Mouse (Mus musculus) cerebellum, postnatal 10 days (tissue): ENCODE results near the gene Fut8.
"Not testable (repeated sequence)": the region's sequence is repeated elsewhere in the genome, so short reads cannot be mapped to it uniquely, and the experiment has no call there.

Experiments
- DNase-seq, 2 experiments: peaks; one replicate each; pipeline ENCODE4 v3.0.0; 2021; ENCODE audit warnings: mixed read lengths in 2 of 2

The Fut8 gene

DNA sequence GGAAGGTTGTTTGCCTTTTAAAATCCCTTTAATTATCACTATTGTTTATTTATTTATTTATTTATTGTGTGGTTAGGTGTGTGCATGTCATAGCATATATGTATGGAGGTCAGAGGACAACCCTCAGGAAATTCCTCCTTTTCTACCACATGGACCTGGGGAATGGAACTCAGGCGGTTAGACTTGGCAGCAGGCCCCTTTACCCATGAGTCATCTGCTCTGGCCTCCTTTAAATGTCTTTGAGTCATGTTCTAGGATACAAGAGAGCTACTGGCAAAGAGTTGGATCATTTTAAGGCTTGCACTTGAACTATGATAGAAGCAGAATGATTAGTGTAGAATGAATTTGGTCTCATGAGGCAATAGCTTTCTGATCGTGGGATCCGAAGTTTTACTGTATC, 14.3 kb upstream of the Fut8 start:
- no peak for DNase-seq

DNA sequence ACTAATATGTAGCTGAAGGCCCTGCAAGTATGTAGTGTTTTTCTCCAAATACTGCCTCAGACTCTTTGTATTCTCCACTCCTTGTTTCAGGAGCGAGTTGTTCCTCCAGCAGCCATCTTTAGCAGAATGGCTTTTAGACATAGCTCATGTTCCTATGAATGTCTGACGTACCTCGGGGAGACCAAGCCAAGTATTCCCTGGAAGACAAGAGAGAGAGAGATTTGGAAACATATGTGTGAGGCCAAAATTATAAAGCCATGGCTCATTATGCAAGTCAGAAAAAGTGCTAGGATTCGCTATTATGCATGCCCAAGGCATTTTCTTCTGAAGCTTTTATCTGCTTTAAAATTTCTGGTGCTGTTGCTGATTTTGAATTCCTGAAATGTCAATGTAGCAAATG, 13.8 kb upstream of the Fut8 start:
- no peak for DNase-seq

DNA sequence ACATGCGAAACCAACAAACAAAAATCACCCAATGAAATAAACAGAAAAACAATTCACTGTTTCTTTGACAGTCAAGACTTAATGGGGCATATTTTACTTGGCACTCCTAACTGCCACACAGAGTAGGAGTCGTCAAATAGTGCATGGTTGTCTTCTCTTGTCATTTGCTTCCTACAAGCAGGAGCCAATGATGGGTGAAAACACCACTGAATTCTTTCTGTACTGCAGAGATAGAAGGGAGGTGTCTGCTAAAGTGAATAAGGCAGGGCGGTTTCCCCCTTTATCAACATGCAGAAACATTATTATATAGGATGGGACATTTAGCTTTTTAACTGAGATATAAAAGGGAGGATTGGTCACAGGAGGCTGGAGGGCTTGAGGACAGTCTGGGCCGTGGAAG, 13.0 kb upstream of the Fut8 start:
- DNase-seq = no peak

DNA sequence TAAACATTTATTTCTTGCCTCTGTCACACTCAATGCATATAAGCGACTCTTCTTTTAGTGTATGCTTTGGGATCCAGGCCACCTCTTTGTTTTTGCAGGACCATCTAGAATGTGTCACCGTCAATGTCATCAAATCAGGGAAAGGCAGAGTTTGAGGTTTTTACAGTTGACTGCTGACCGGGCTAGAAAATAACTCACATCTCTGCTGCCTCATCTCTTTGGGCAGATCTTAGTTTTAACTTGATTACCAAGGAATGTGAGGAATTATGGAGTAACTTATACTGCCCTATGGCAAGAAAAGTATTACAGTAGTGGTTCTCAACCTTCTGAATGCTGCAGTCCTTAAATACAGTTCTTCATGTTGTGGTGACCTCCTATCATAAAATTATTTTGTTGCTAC, 12.2 kb upstream of the Fut8 start:
- no peak for DNase-seq

DNA sequence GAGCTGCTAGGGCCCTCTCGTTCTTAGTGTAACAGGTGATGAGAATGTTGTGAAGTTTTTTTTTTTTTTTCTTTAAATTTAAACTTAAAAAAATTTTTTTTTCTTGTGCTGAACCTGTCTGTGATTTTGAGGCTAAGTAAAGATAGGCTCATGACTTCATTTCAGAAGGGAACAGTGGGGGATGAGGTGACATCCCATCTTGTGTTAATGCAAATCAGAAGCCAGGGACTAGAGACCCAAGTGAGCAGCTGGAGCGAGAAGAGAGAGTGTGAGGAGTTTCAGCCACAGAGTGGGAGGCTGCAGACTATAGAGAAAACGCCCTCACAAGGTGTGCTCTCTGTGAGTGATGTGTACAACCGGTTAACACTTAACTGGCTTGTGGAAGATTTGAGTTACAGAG, 2.0 kb upstream of the Fut8 start:
- DNase-seq = no peak

DNA sequence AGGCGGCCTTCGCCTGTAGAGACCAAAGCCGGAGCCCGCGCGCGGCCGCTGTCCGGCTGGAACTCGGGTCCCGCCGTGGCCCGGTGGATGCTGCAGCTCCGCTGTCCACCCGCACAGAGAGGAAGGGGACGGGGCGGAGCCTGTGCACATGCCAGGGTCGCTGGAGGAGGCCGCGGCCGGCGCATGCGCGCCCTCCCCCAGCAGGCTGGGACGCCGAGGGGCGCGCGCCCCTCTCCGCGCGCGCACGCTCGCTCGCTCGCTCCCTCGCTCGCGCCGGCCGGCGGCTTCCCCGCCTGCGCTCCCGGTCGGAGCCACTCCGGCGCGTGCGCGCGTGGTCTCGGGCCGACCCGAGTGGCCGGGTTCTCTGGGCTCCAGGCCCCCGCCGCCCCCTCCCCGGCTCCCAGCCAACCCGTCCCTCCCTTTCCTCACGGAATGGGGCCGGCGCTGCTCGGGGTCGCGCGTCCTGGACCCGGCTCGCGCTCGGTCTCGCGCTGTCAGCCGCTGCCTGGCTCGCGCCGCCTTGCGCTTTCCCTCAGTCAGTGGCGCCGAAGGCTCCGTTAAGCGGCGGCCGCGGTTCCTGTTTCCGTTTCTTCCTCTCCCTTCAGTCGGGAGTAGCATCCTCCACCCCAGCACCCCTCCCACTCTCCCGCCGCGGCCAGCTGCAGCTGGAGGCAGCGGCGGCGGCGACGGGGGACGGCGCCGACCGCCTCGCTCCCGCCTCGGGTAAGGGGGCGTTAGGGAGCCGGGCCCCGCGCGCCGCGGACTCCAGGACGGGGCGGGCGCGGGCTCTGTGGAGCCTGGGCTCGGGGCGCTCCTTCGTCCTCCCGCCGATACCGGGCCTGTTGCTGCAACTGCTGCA, 835 bp downstream of the Fut8 start:
- peak; percentile 98 to 99 for DNase-seq

DNA sequence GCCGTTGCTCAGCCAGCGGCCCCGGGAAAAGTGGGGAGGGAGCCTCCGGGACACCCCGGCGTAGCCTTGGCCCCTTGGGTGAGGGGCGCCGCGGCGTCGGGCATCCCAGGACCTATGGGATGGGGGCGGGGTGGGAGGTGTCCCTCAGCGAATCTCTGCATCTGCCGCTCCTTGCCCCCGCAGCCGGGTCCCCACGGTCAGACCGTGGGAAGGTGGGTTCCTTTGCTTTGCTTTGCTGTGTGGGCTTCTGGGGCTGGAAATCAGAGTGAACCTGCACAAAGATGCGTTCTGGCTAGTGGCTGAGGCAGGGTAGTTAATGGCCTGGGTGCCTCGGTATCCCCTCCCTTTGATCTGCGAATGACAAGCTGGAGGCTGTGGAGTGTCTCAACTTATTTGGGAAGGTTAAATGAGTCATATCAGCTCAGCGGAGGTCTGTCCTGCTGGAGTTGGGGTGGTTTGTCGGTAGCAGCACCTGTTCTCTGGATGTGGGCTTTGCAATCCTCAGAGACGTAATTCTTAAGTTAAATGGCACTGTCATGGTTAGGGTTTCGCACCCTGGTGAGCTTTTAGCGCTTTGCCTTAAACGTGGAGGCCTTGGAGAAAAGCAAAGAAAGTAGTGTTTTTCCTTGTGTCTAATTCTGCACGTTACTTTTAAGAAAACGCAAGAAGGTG, 1.6 kb downstream of the Fut8 start:
- DNase-seq = peak in 1 of 2 experiments; percentile 71

DNA sequence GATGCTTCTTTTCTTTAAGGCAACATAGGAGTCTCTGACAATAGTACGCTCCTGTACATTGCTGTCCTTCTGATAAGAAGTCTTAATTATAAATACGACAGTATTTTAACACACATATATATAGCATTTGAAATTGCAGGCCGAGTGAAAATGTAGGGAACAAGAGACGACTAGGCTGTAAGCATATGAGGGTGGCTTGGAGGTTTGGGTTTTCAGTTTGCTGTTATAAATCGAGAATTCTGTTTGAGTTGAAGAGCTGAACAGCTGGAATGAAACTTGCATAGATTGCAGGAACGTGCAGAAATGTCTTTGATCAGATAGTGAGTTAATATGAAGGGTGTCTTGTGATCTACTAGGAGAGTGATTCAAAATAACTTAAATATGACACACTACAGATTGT, 2.4 kb downstream of the Fut8 start:
- peak in 1 of 2 experiments; percentile 11 for DNase-seq

DNA sequence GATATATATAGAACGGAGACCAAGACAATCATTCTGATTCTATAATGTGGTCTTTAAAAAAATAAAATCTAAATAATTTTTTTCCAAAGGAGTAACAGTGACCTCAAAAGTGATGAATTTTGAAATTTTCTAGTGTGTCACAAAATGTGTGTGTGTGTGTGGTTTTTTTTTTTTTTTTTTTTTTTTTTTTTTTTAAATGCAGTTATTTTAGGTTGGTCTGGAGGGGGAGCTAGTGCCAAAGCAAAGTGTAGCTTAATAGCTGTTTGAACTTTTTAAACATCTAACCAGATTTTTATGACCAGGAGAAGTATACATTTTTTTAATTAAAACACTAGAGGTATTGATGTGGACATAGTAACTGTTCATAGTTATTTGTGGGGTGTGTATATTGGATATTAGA, 2.9 kb downstream of the Fut8 start:
- DNase-seq = peak; percentile 66 to 68

DNA sequence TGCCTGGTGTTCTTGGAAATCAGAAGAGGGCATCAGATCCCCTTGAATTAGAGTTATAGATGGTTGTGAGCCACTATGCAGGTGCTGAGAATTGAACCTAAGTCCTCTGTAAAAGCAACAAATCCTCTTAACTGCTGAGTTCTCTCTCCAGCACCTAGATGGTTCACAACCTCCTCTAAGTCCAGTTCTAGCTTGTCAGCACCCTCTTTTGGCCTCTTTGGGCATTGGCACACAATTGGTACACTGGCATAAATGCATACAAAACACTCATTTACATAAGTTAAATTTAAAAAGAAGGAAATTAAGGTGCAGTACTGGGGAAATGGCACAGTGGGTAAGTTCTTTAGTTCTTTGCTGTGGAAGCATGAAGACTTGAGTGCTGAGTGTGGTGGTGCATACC, 24.7 kb downstream of the Fut8 start:
- DNase-seq = no peak

DNA sequence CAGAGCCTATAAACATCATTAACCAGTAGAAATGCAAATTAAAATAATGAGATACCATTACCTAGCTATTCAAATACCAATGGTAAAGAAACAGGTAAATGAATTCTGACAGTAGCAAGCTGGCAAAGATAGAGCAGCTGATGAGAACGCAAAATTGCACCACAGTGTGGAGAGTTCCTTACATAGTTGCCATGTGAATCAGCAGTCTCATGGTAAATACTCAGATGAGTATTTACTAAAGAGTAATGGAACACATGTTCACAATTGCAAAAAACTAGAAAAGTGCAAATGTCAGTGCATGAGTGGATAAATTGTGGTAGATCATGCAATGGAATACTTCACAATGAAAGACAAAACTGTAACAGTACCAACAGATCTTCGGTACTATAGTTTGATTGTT, 25.9 kb downstream of the Fut8 start:
- no peak for DNase-seq

DNA sequence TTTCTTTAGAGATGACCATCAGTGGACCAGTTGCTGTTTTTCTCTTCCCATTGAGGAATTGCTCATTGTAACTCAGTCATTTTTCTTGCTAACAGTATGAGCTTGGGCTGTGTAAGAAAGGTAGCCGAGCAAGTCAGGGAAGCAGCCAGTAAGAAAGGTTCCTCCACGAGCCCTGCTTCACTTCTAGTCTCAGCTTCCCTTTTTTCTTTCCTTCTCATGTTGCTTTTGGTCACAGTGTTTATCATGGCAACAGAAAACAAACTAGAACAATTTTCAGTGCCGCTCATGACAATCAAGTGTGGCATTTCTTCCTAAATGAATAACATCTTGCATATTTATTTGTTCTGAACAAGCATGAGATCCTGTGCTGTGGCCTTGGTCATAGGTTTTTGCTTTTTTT, 32.8 kb downstream of the Fut8 start:
- DNase-seq = no peak

DNA sequence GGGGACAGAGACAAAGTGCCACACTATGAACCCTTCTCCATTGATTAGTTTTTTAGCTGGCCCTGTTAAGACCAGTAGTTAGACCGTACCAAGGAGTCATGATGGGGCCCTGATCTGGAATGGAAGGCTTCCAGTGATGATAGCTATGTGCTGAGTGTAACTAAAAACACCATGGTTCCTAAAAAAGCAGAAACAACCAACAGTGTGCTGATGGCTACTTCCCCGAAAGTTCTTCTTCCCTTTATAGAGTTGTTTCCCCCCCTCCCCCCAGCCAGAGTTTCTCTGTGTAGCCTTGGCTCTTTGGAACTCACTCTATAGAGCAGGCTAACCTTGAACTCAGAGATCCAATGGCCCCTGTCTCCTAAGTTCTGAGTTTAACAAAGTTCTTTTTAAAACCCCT, 50.6 kb downstream of the Fut8 start:
- no peak for DNase-seq

DNA sequence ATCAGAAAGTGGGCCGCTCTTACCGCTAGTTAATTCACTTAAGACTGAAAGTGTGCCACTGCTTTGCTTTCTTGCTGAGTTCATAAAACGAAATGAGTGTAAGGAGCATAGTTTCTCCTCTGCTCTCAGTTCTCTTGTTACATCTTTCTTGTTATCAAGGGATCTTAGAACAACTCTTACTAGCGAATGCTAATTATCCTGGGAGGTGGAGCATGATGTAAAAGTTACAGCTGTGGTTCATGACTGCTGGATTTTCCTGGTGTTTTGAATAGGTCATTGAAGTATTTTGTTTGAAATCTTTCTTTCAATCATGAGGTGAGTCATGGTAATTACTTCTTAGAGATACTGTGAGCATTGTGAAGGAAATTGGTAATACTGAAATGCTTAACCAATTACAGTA, 53.1 kb downstream of the Fut8 start:
- no peak for DNase-seq

DNA sequence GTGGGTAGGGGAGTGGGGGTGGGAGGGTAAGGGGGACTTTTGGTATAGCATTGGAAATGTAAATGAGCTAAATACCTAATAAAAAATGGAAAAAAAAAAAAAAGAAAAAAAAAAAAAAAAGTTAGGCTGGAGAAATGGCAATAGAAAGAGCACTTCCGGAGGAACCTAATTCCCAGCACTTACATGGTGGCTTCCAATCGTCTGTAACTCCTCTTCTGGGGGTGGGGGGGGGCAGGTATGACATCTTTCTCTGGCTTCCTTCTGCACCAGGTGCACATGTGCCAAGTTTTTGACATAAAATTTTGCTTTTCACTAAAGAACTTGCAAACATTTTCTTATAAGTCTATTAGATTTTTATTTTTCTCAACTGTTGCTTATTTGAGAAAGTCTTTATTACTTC, 53.9 kb downstream of the Fut8 start:
- DNase-seq = not testable (repeated sequence)

DNA sequence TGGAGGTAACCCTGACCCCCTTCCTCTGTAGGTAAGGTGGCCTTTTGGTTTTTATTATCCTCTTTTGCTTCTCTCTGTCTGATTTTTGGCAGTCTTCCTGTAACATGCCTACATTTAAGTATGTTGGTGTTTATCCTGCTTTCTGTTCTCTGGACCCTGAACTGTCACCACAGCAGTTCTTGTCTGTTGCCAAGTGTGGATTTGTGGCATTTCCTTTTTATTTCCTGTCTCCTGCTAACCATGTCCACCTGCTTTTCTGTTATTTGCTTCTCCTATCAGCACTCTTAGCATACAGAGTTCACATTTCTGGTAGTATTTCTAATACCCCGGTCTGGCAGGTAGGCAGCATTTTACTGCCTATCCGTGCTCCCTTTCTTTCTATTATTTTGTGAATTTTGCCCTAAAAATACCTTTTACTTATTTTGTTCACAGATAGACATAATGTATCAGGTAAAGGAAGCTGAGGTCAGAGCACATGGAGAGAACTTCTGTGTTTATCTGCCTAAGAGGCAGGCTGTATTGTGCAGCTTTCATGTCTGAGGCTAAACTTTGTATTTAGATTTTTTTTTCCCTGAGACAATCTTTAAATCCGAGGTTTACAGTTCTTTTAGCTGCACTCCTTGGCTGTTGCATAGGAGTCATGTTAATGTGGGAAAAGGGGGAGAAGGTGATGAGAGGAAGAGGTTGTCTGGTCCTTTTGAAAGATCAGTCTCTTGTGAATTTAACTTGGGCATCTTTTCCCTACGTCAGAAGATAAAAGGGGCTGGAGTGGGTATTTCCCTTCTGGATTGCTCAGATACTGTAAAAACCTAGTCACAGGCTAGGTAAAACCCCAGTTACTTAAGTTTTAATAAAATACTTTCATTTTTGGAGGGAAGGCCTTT, 54.7 kb downstream of the Fut8 start:
- peak; percentile 8 to 21 for DNase-seq

DNA sequence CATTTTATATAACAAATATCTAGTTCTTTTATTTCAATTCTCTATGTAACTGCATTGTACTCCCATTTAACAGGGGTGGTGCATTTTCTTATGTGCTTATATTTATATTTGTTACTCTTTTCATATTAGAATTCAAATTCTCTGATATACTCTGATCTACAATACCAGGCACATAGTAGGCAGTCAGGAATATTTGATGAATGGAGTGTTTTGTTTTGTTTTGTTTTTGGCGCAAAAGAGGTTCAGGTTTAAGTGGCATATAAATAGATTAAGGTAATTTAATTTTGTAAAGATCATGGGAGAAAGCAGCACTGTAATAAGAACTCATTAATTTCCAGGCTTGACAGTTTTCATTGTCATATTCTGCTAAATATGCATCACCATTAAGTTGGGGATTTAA, 58.2 kb downstream of the Fut8 start:
- DNase-seq = no peak

DNA sequence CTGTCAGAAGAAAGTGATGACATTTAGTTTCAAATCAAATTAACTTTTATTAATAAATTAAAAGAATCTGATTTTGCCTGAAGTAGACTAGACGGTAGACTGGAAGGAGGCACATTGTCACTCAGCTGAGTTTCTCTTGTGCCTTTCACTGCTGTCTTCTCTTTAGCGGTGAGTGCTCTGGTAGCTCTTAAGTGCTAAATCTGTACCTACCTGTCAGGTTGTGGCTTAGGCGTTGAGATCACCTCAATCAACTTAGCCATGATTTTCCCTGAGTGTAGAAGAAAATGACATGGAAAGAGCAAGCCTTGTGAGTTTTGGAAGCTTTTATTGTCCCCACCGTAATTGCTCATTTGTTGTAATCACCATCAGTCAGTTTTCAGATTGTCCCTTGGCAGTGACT, 59.2 kb downstream of the Fut8 start:
- no peak for DNase-seq

DNA sequence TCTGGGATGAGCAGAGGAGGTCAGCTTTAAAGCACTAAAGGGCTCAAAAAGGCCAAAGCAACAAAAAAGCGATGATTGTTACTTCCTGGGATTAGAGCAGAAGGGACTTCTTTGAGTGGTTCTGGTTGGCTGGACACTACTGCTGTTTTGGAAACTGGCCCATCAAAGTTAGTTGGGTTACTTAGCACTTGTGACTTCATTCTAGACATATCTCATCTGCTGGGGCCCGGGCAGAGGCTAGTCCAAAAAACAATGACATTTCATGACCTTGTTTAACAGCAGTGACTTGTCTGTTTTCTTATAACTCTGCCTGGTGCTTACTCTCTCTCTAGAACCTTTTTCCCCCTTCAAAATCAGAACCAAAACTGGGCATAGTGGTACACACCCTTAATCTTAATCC, 59.9 kb downstream of the Fut8 start:
- DNase-seq = no peak

DNA sequence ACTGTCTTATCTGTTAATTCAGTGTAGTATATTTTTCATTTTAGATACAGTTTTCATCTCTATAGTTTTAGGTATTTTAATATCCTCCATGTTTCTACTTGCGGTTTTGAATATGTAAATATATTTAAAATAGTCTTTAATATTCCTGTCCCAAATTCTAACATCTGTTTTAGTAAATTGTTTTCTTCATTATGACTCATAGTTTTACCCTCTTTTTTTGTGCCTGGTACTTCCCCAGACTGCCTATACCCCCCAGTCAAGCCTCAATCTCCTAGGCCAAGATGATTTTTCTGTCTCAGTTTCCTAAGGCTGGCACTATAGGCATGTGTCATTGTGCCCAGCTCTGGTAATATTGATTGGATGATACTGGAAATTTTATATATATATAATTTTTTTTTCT, 64.1 kb downstream of the Fut8 start:
- no peak for DNase-seq

DNA sequence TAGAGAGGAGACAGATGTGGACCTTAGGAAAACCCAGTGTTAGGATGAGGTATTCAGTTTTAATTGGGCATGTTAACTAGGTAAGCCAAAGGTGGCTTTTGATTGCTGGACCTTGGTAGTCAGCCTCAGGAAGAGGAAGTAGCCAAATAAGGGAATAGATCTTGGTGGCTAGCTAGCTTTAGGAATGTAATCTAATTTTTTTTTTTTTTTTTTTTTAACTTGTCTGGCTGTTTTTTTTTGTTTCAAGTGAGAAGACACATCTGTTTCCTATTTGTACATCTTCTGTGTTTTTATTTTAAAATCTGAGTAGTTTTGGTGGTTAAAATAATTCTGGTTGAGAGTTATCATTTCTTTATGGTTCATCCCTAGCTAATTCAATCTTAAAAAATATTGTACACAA, 65.4 kb downstream of the Fut8 start:
- no peak for DNase-seq

DNA sequence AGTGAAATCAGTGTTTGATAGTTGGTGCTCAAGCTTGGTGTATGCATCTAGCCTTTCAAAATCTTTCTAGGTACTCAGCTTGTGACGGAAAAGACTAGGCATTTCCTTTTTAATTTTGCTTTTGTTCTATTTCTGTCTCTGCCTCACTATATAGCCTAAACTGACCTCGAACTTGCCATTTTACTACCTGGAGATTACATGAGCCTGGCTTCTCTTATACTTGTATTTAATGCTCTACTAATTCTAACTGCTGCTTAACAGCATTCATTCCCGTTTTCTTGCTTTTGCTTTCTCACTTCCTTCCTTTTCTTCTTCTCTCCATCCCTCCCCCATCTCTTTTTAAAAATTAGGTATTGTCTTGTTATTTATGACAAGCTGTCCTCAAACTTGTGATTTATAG, 67.6 kb downstream of the Fut8 start:
- no peak for DNase-seq

DNA sequence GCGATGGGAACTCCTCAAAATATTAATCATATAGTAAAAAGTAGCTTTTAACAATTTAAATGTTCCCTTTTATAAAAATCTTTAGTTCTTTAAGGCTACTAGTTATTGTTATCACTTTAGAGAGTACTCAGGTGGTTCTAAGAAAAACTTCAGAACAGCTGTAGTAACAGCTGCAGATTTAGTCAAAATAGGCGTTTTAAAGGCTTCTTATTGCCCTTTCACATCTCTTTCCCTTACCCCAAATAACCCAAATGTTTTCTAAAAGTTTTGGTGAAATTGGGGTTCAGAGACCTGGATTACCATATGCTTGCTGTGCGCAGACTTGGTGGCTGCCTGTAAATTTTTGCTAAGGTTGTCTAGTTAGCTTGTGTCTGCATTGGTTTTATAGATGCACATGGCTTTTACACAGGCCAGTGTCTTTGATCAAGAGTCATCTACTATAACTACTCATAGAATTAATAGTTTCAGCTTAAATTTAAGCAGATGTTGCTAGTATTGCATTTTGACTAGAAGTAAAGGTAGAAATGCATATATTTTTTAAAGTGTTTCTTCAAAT, 68.9 kb downstream of the Fut8 start:
- DNase-seq = no peak
